Mouse (Mus musculus) midbrain, embryonic 16.5 days (tissue): ENCODE data around the gene Ptprd. TPM values are rescaled to one million over a fixed set of nuclear protein-coding genes. Genes with fewer than 3 reads are reported as not detected.
A peak's percentile ranks its signal among the peaks of the same experiment; 100 is the strongest.

Source experiments
- ATAC-seq: fragments of 200-750 bp; cut with Nextera tagmentation; 2 replicates; pipeline ENCODE4 v1.8.0; 2017; ENCODE audit warnings: moderate TSS enrichment
- H3K27ac ChIP-seq: fragments of 300-500 bp; sonication (generic); 2 replicates; pipeline ENCODE4 v1.5.1; 2014; ENCODE audit warnings: mild to moderate bottlenecking, low read length, mixed read lengths
- H3K27me3 ChIP-seq: fragments of 300-500 bp; sonication (generic); 2 replicates; pipeline ENCODE4 v1.6.1; 2014; ENCODE audit warnings: low read depth, low read length, mixed read lengths; ENCODE audit not compliant: control insufficient read depth, insufficient read depth
- H3K36me3 ChIP-seq: fragments of 300-500 bp; sonication (generic); 2 replicates; pipeline ENCODE4 v1.6.1; 2014; ENCODE audit warnings: mild to moderate bottlenecking, low read length, moderate library complexity, mixed read lengths; ENCODE audit not compliant: control insufficient read depth, insufficient read depth
- H3K4me1 ChIP-seq: fragments of 300-500 bp; sonication (generic); 2 replicates; pipeline ENCODE4 v1.6.1; 2014; ENCODE audit warnings: mild to moderate bottlenecking, low read length, mixed read lengths; ENCODE audit not compliant: control insufficient read depth, insufficient read depth
- H3K4me2 ChIP-seq: fragments of 300-500 bp; sonication (generic); 2 replicates; pipeline ENCODE4 v1.6.1; 2014; ENCODE audit warnings: mild to moderate bottlenecking, low read length, mixed read lengths
- H3K4me3 ChIP-seq: fragments of 300-500 bp; sonication (generic); 2 replicates; pipeline ENCODE4 v1.5.1; 2014; ENCODE audit warnings: low read depth, mild to moderate bottlenecking, low read length, moderate library complexity, mixed read lengths
- H3K9ac ChIP-seq: fragments of 300-500 bp; sonication (generic); 2 replicates; pipeline ENCODE4 v1.6.1; 2014; ENCODE audit warnings: low read depth, low read length, mixed read lengths
- H3K9me3 ChIP-seq: fragments of 300-500 bp; sonication (generic); replicated peaks from 2 replicates; pipeline ENCODE4 v1.6.1; 2014; ENCODE audit warnings: mild to moderate bottlenecking, low read length, mixed read lengths; ENCODE audit not compliant: control insufficient read depth, poor library complexity, severe bottlenecking
- WGBS: fragments of 180-500 bp; shearing (Covaris S2); extraction: QIAGEN DNeasy Blood & Tissue Kit; methylation state at CpG from one replicate; pipeline ENCODE4 v1.1.7; 2014; 5-methylcytosine and 5-hydroxymethylcytosine counted together
- polyA plus RNA-seq: library from polyadenylated mRNA; unstranded; fragments of >200 nt; fragmentation: Nextera tagmentation; extraction: Ambion mirVana; gene quantifications from 2 replicates; pipeline ENCODE4 v1.2.1, GENCODE M21; 2015

Gene Ptprd
- polyA plus RNA-seq, 1 experiment from 2014 or later = 90.7 TPM

- Histone ChIP-seq H3K9ac (no peak overlapping the region), H3K4me1 (no peaks in the 10 kb centered on the region), H3K4me2 (0 out of 2 replicates have a peak overlapping the region, but pooled peaks have one; percentile 7), H3K27ac (peak overlapping the region; percentile 46; the same call in 1 of the 2 replicates), H3K27me3 (no peaks in the 10 kb centered on the region), H3K36me3 (no peaks in the 10 kb centered on the region), H3K4me3 (no peak overlapping the region), H3K9me3 (no peaks in the 10 kb centered on the region)
- ATAC-seq = peak; percentile 76
- WGBS = 30% methylated on average over 6 of the region's 6 CpGs
Measured at GRCm38 (mm10) chr4:77050536-77051207, 1161.1 kb downstream of the Ptprd start.

GRCm38 (mm10) chr4:77004483-77004882 is 1207.3 kb downstream of the Ptprd start:
- Histone ChIP-seq H3K36me3 (no peaks in the 10 kb centered on the region), H3K4me3 (no peak overlapping the region), H3K27me3 (no peaks in the 10 kb centered on the region), H3K4me1 (no peaks in the 10 kb centered on the region), H3K9me3 (no peaks in the 10 kb centered on the region), H3K27ac (no peak overlapping the region), H3K9ac (no peak overlapping the region), H3K4me2 (no peak overlapping the region)
- ATAC-seq = no peak
- 93% methylated on average over 1 of the region's 1 CpGs for WGBS

- no peak for ATAC-seq
- Histone ChIP-seq H3K9ac (no peak overlapping the region), H3K4me2 (no peak overlapping the region), H3K27ac (no peak overlapping the region), H3K9me3 (no peaks in the 10 kb centered on the region), H3K27me3 (no peaks in the 10 kb centered on the region), H3K4me3 (no peak overlapping the region), H3K4me1 (no peaks in the 10 kb centered on the region), H3K36me3 (no peaks in the 10 kb centered on the region)
- WGBS = 93% methylated on average over 4 of the region's 4 CpGs
Measured at GRCm38 (mm10) chr4:76996172-76996571, 1215.6 kb downstream of the Ptprd start.

GRCm38 (mm10) chr4:76989961-76990360 is 1221.8 kb downstream of the Ptprd start:
- no peaks in the 10 kb centered on the region for H3K36me3 ChIP-seq
- H3K27ac ChIP-seq = no peak overlapping the region
- no peak overlapping the region for H3K9ac ChIP-seq
- H3K4me2 ChIP-seq = no peak overlapping the region
- no peaks in the 10 kb centered on the region for H3K4me1 ChIP-seq
- H3K4me3 ChIP-seq = no peak overlapping the region
- WGBS = 93% methylated on average over 1 of the region's 1 CpGs
- no peaks in the 10 kb centered on the region for H3K27me3 ChIP-seq
- H3K9me3 ChIP-seq = no peaks in the 10 kb centered on the region
- ATAC-seq = no peak

GRCm38 (mm10) chr4:76977056-76977809 is 1234.5 kb downstream of the Ptprd start:
- 81% methylated on average over 3 of the region's 3 CpGs for WGBS
- Histone ChIP-seq H3K4me1 (no peaks in the 10 kb centered on the region), H3K36me3 (no peaks in the 10 kb centered on the region), H3K9me3 (no peaks in the 10 kb centered on the region), H3K9ac (no peak overlapping the region), H3K27me3 (no peaks in the 10 kb centered on the region), H3K4me3 (no peak overlapping the region), H3K4me2 (no peak overlapping the region), H3K27ac (no peak overlapping the region)
- no peak for ATAC-seq

GRCm38 (mm10) chr4:76948251-76948650 is 1263.5 kb downstream of the Ptprd start:
- Histone ChIP-seq H3K27ac (no peak overlapping the region), H3K4me2 (no peak overlapping the region), H3K9me3 (no peaks in the 10 kb centered on the region), H3K4me1 (no peaks in the 10 kb centered on the region), H3K36me3 (no peaks in the 10 kb centered on the region), H3K4me3 (no peak overlapping the region), H3K27me3 (no peaks in the 10 kb centered on the region), H3K9ac (no peak overlapping the region)
- no peak for ATAC-seq
- WGBS = 49% methylated on average over 3 of the region's 3 CpGs

GRCm38 (mm10) chr4:76941382-76942360 is 1270.1 kb downstream of the Ptprd start:
- no peak overlapping the region for H3K27ac ChIP-seq
- 79% methylated on average over 6 of the region's 6 CpGs for WGBS
- no peak overlapping the region for H3K9ac ChIP-seq
- no peak overlapping the region for H3K4me2 ChIP-seq
- no peaks in the 10 kb centered on the region for H3K36me3 ChIP-seq
- H3K27me3 ChIP-seq = no peaks in the 10 kb centered on the region
- ATAC-seq = no peak
- no peak overlapping the region for H3K4me3 ChIP-seq
- no peaks in the 10 kb centered on the region for H3K9me3 ChIP-seq
- H3K4me1 ChIP-seq = no peaks in the 10 kb centered on the region

- Histone ChIP-seq H3K9ac (no peak overlapping the region), H3K4me2 (no peak overlapping the region), H3K27ac (no peak overlapping the region), H3K4me1 (no peaks in the 10 kb centered on the region), H3K27me3 (no peaks in the 10 kb centered on the region), H3K36me3 (no peaks in the 10 kb centered on the region), H3K9me3 (no peaks in the 10 kb centered on the region), H3K4me3 (no peak overlapping the region)
- no peak for ATAC-seq
- 57% methylated on average over 2 of the region's 2 CpGs for WGBS
Measured at GRCm38 (mm10) chr4:76931559-76931958, 1280.2 kb downstream of the Ptprd start.
